Mouse (Mus musculus): ENCODE data around the gene Zfp276. TPM values are rescaled to one million over a fixed set of nuclear protein-coding genes. Genes with fewer than 3 reads are reported as not detected.

Zfp276 gene
- polyA plus RNA-seq, 1 experiment, result 12.1 TPM

GRCm38 (mm10) chr8:123245543-123245942 is 8.5 kb upstream of the Zfp276 start:
- Histone ChIP-seq H3K27me3 (ENCODE audit: control insufficient read depth, insufficient read depth, insufficient read length) (no peaks in the 10 kb centered on the region), H3K4me2 (ENCODE audit: low read depth) (no peak overlapping the region), H3K36me3 (ENCODE audit: control insufficient read depth, insufficient read depth) (no peaks in the 10 kb centered on the region), H3K79me2 (ENCODE audit: control insufficient read depth, insufficient read depth) (no peaks in the 10 kb centered on the region), H3ac (ENCODE audit: control insufficient read depth, insufficient read length) (no peak overlapping the region), H3K4me3 (no peak overlapping the region)
- TF ChIP-seq MYOD1 (IDR thresholded peaks at IDR 0.05; ENCODE audit: control insufficient read depth in 1 of 3, insufficient read length in 2 of 3, low read depth in 2 of 3) (no peak), TCF3 (IDR thresholded peaks at IDR 0.05; ENCODE audit: insufficient read length, low read depth) (no peak), MAX (IDR thresholded peaks at IDR 0.05; ENCODE audit: low read depth) (no peak), TCF12 (IDR thresholded peaks at IDR 0.05; ENCODE audit: insufficient read depth, poor library complexity, severe bottlenecking) (no peak), REST (IDR thresholded peaks at IDR 0.05; ENCODE audit: insufficient read depth, insufficient read length) (no peak)

- Histone ChIP-seq H3K79me2 (ENCODE audit: control insufficient read depth, insufficient read depth) (peaks cover under 1% of the 10 kb centered on the region), H3K36me3 (ENCODE audit: control insufficient read depth, insufficient read depth) (no peaks in the 10 kb centered on the region), H3K4me2 (ENCODE audit: low read depth) (no peak overlapping the region), H3K27me3 (ENCODE audit: control insufficient read depth, insufficient read depth, insufficient read length) (no peaks in the 10 kb centered on the region), H3K4me3 (no peak overlapping the region), H3ac (ENCODE audit: control insufficient read depth, insufficient read length) (no peak overlapping the region)
- TF ChIP-seq MYOG (IDR thresholded peaks at IDR 0.05; ENCODE audit: control insufficient read depth in 1 of 3, insufficient read depth in 1 of 3, insufficient read length in 2 of 3, low read depth in 2 of 3) (no peak), USF1 (IDR thresholded peaks at IDR 0.05; ENCODE audit: low read depth) (no peak), POLR2A (IDR thresholded peaks at IDR 0.05; ENCODE audit: insufficient read length, low read depth) (no peak), TCF3 (IDR thresholded peaks at IDR 0.05; ENCODE audit: insufficient read length, low read depth) (no peak), REST (IDR thresholded peaks at IDR 0.05; ENCODE audit: insufficient read depth, insufficient read length) (no peak)
These were observed 6.2 kb upstream of the Zfp276 start for GRCm38 (mm10) chr8:123247748-123248147.

GRCm38 (mm10) chr8:123248596-123248995 is 5.4 kb upstream of the Zfp276 start:
- TF ChIP-seq SRF (IDR thresholded peaks at IDR 0.05; ENCODE audit: control insufficient read depth, insufficient read length, low read depth) (no peak), MYOD1 (IDR thresholded peaks at IDR 0.05; ENCODE audit: control insufficient read depth in 1 of 3, insufficient read length in 2 of 3, low read depth in 2 of 3) (no peak), MYOG (IDR thresholded peaks at IDR 0.05; ENCODE audit: control insufficient read depth in 1 of 3, insufficient read depth in 1 of 3, insufficient read length in 2 of 3, low read depth in 2 of 3) (no peak), TCF3 (IDR thresholded peaks at IDR 0.05; ENCODE audit: insufficient read length, low read depth) (no peak), USF1 (IDR thresholded peaks at IDR 0.05; ENCODE audit: low read depth) (no peak), POLR2AphosphoS2 (IDR thresholded peaks at IDR 0.05; ENCODE audit: insufficient read length, low read depth) (no peak)
- H3K79me2 ChIP-seq (ENCODE audit: control insufficient read depth, insufficient read depth), result peaks cover 9% of the 10 kb centered on the region
- H3K27me3 ChIP-seq (ENCODE audit: control insufficient read depth, insufficient read depth, insufficient read length), result no peaks in the 10 kb centered on the region
- no peak overlapping the region for H3K4me3 ChIP-seq
- H3K36me3 ChIP-seq (ENCODE audit: control insufficient read depth, insufficient read depth), result no peaks in the 10 kb centered on the region
- no peak overlapping the region for H3ac ChIP-seq (ENCODE audit: control insufficient read depth, insufficient read length)
- no peak overlapping the region for H3K4me2 ChIP-seq (ENCODE audit: low read depth)

- H3K4me2 ChIP-seq (ENCODE audit: low read depth), result no peak overlapping the region
- H3K36me3 ChIP-seq (ENCODE audit: control insufficient read depth, insufficient read depth), result no peaks in the 10 kb centered on the region
- H3K27me3 ChIP-seq (ENCODE audit: control insufficient read depth, insufficient read depth, insufficient read length), result no peaks in the 10 kb centered on the region
- H3K4me3 ChIP-seq, result no peak overlapping the region
- no peak overlapping the region for H3ac ChIP-seq (ENCODE audit: control insufficient read depth, insufficient read length)
- no peak for TF ChIP-seq MYOG (IDR thresholded peaks at IDR 0.05; ENCODE audit: control insufficient read depth in 1 of 3, insufficient read depth in 1 of 3, insufficient read length in 2 of 3, low read depth in 2 of 3)
- no peak for TF ChIP-seq CEBPB (IDR thresholded peaks at IDR 0.05; ENCODE audit: insufficient read depth, poor library complexity, severe bottlenecking)
- TF ChIP-seq POLR2AphosphoS2 (IDR thresholded peaks at IDR 0.05; ENCODE audit: insufficient read length, low read depth), result no peak
- no peak for TF ChIP-seq E2F4 (IDR thresholded peaks at IDR 0.05; ENCODE audit: insufficient read depth)
- TF ChIP-seq POLR2A (IDR thresholded peaks at IDR 0.05; ENCODE audit: insufficient read length, low read depth), result no peak
- no peak for TF ChIP-seq MYOD1 (IDR thresholded peaks at IDR 0.05; ENCODE audit: control insufficient read depth in 1 of 3, insufficient read length in 2 of 3, low read depth in 2 of 3)
- no peak for TF ChIP-seq MAX (IDR thresholded peaks at IDR 0.05; ENCODE audit: low read depth)
- H3K79me2 ChIP-seq (ENCODE audit: control insufficient read depth, insufficient read depth), result peaks cover 22% of the 10 kb centered on the region
These were observed 3.1 kb upstream of the Zfp276 start for GRCm38 (mm10) chr8:123250940-123251339.

- no peaks in the 10 kb centered on the region for H3K36me3 ChIP-seq (ENCODE audit: control insufficient read depth, insufficient read depth)
- H3K79me2 ChIP-seq (ENCODE audit: control insufficient read depth, insufficient read depth), result peaks cover 23% of the 10 kb centered on the region
- H3K4me2 ChIP-seq (ENCODE audit: low read depth), result peak overlapping the region; percentile 76
- no peak overlapping the region for H3ac ChIP-seq (ENCODE audit: control insufficient read depth, insufficient read length)
- TF ChIP-seq REST (IDR thresholded peaks at IDR 0.05; ENCODE audit: insufficient read depth, insufficient read length) (no peak), SRF (IDR thresholded peaks at IDR 0.05; ENCODE audit: control insufficient read depth, insufficient read length, low read depth) (no peak), USF1 (IDR thresholded peaks at IDR 0.05; ENCODE audit: low read depth) (no peak), POLR2AphosphoS2 (IDR thresholded peaks at IDR 0.05; ENCODE audit: insufficient read length, low read depth) (no peak), E2F4 (IDR thresholded peaks at IDR 0.05; ENCODE audit: insufficient read depth) (no peak), MYOD1 (IDR thresholded peaks at IDR 0.05; ENCODE audit: control insufficient read depth in 1 of 3, insufficient read length in 2 of 3, low read depth in 2 of 3) (no peak), POLR2A (IDR thresholded peaks at IDR 0.05; ENCODE audit: insufficient read length, low read depth) (no peak), MYOG (IDR thresholded peaks at IDR 0.05; ENCODE audit: control insufficient read depth in 1 of 3, insufficient read depth in 1 of 3, insufficient read length in 2 of 3, low read depth in 2 of 3) (no peak), CEBPB (IDR thresholded peaks at IDR 0.05; ENCODE audit: insufficient read depth, poor library complexity, severe bottlenecking) (no peak), TCF12 (IDR thresholded peaks at IDR 0.05; ENCODE audit: insufficient read depth, poor library complexity, severe bottlenecking) (no peak), TCF3 (IDR thresholded peaks at IDR 0.05; ENCODE audit: insufficient read length, low read depth) (no peak), MAX (IDR thresholded peaks at IDR 0.05; ENCODE audit: low read depth) (no peak)
- H3K4me3 ChIP-seq, result peak overlapping the region; percentile 58
- no peaks in the 10 kb centered on the region for H3K27me3 ChIP-seq (ENCODE audit: control insufficient read depth, insufficient read depth, insufficient read length)
These were observed 1.1 kb upstream of the Zfp276 start for GRCm38 (mm10) chr8:123252925-123253324.

Measured in myocyte (in vitro differentiated cells).